Mouse (Mus musculus) MN1 (cell line): ENCODE measurements around the gene Abca1.

ENCODE experiments used
- DNase-seq: peaks from one replicate; pipeline ENCODE4 v3.0.0-alpha.2; 2016; ENCODE audit warnings: low spot score

The Abca1 gene

DNA sequence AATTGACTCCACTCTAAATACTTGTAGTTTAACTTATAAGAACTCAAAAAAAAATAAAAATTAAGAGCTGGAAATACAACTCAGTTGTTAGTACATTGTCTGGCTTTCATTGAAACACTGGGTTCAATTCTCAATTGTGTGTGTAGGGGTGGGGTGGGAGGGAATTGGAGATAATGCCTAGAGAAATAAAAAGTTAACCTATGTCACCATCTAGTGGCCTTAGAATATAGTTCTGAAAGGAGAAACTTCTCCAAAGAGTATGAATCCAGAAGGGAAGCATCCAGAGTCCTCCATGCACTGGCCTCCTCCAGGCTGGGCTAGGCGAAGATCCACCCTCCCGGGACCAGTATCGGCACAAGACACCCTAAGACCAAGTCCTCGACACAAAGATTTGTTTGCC, 150.5 kb downstream of the Abca1 start:
- peak; percentile 29 for DNase-seq

GRCm38 (mm10) chr4:53000154-53000553, 159.5 kb downstream of the Abca1 start:
- DNase-seq = no peak

GRCm38 (mm10) chr4:52999449-52999848, 160.2 kb downstream of the Abca1 start:
- no peak for DNase-seq

GRCm38 (mm10) chr4:52989248-52989647, 170.4 kb downstream of the Abca1 start, which contains the start of gene Nipsnap3a:
Gene Nipsnap3a (plus strand): TSS chr4:52989272.
- DNase-seq = no peak

DNA sequence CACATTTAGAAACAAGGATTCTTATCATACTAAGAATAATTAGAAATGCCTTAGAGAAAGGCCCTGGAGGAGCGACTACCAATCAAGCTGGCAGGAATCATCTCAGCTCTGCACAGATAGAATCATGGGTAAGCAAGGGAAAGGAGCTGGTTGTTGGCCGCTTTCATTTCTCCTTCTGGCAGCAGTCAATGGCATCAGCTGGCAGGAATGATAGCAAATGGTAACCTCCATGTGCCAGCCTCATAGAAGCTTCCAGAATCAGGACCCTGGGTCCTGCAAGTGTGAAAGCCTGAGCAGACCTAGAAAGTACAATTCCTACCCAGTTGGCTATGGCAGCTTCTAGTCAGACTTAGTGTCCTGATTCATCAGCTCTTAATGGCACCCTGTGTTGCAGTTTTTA, 173.4 kb downstream of the Abca1 start:
- DNase-seq = no peak

GRCm38 (mm10) chr4:52985216-52985615, 174.5 kb downstream of the Abca1 start:
- DNase-seq = no peak
